Mouse (Mus musculus) liver, embryonic 16.5 days (tissue): Measurements from ENCODE around the gene Cdh4. TPM values are rescaled to one million over a fixed set of nuclear protein-coding genes. Genes with fewer than 3 reads are reported as not detected.

Source experiments
- ATAC-seq: fragments of 200-750 bp; cut with Nextera tagmentation; 2 replicates; pipeline ENCODE4 v1.8.0; 2017; ENCODE audit warnings: low read depth, mild to moderate bottlenecking, moderate number of reproducible peaks, moderate library complexity
- H3K27ac ChIP-seq: fragments of 300-500 bp; sonication (generic); 2 replicates; pipeline ENCODE4 v1.5.1; 2014; ENCODE audit warnings: mild to moderate bottlenecking, low read length
- H3K27me3 ChIP-seq: fragments of 300-500 bp; sonication (generic); 2 replicates; pipeline ENCODE4 v1.6.1; 2014; ENCODE audit warnings: low read depth, low read length, mixed read lengths; ENCODE audit not compliant: control insufficient read depth, insufficient read depth
- H3K36me3 ChIP-seq: fragments of 300-500 bp; sonication (generic); 2 replicates; pipeline ENCODE4 v1.6.1; 2014; ENCODE audit warnings: mild to moderate bottlenecking; ENCODE audit not compliant: control insufficient read depth, insufficient read depth
- H3K4me1 ChIP-seq: fragments of 300-500 bp; sonication (generic); 2 replicates; pipeline ENCODE4 v1.6.1; 2014; ENCODE audit warnings: low read depth, low read length, mixed read lengths; ENCODE audit not compliant: control insufficient read depth
- H3K4me2 ChIP-seq: fragments of 300-500 bp; sonication (generic); 2 replicates; pipeline ENCODE4 v1.6.1; 2014; ENCODE audit warnings: low read depth, low read length, mixed read lengths
- H3K4me3 ChIP-seq: fragments of 300-500 bp; sonication (generic); 2 replicates; pipeline ENCODE4 v1.5.1; 2014; ENCODE audit warnings: low read depth, mild to moderate bottlenecking, low read length
- H3K9ac ChIP-seq: fragments of 300-500 bp; sonication (generic); 2 replicates; pipeline ENCODE4 v1.6.1; 2014; ENCODE audit warnings: low read depth, low read length
- H3K9me3 ChIP-seq: fragments of 300-500 bp; sonication (generic); replicated peaks from 2 replicates; pipeline ENCODE4 v1.6.1; 2016; ENCODE audit warnings: low read length; ENCODE audit not compliant: control insufficient read depth
- WGBS: fragments of 180-500 bp; shearing (Covaris S2); extraction: QIAGEN DNeasy Blood & Tissue Kit; methylation state at CpG from one replicate; pipeline ENCODE4 v1.1.7; 2014; ENCODE audit not compliant: insufficient replicate concordance; 5-methylcytosine and 5-hydroxymethylcytosine counted together
- polyA plus RNA-seq: library from polyadenylated mRNA; unstranded; fragments of >200 nt; fragmentation: Nextera tagmentation; extraction: Ambion mirVana; gene quantifications from 2 replicates; pipeline ENCODE4 v1.2.1, GENCODE M21; 2015

The Cdh4 gene
- polyA plus RNA-seq, 1 experiment from 2014 or later: 0.40 TPM

DNA sequence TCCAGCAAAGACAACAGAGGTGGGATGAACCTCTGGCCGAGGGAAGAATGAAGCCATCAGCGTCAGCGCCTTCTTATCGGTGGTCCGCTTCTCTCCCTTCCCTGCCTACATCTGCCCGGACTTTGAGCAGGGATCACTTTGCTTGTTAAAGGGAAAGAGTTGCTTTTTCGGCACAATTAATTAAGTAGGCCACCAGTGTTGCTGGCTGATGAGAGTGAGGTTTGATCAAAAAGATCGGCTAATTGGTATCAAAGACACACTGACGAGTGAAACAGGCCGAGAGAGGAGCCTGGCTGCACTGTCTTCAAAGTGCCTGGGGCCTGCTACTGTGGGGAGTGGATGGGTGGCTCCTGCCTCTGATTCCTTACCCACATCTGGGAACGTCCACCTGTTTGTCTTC lies 49.7 kb downstream of the Cdh4 start:
- no peaks in the 10 kb centered on the region for H3K4me1 ChIP-seq
- H3K9me3 ChIP-seq: peaks cover 6% of the 10 kb centered on the region
- no peak overlapping the region for H3K4me2 ChIP-seq
- no peak overlapping the region for H3K9ac ChIP-seq
- H3K27ac ChIP-seq: no peak overlapping the region
- ATAC-seq: no peak
- 64% methylated on average over 11 of the region's 11 CpGs for WGBS
- no peaks in the 10 kb centered on the region for H3K27me3 ChIP-seq
- no peaks in the 10 kb centered on the region for H3K36me3 ChIP-seq
- no peak overlapping the region for H3K4me3 ChIP-seq

GRCm38 (mm10) chr2:179494276-179494675 lies 52.0 kb downstream of the Cdh4 start:
- Histone ChIP-seq H3K4me1 (no peaks in the 10 kb centered on the region), H3K9ac (no peak overlapping the region), H3K9me3 (peaks cover 3% of the 10 kb centered on the region), H3K27me3 (no peaks in the 10 kb centered on the region), H3K36me3 (no peaks in the 10 kb centered on the region), H3K27ac (no peak overlapping the region), H3K4me2 (no peak overlapping the region), H3K4me3 (no peak overlapping the region)
- ATAC-seq: no peak
- WGBS: 68% methylated on average over 1 of the region's 1 CpGs

- no peaks in the 10 kb centered on the region for H3K36me3 ChIP-seq
- no peaks in the 10 kb centered on the region for H3K27me3 ChIP-seq
- no peaks in the 10 kb centered on the region; the same call in 1 of the 2 replicates for H3K9me3 ChIP-seq
- no peak overlapping the region for H3K4me2 ChIP-seq
- 81% methylated on average over 16 of the region's 16 CpGs for WGBS
- no peak overlapping the region for H3K4me3 ChIP-seq
- H3K4me1 ChIP-seq: no peaks in the 10 kb centered on the region
- no peak overlapping the region for H3K27ac ChIP-seq
- ATAC-seq: no peak
- H3K9ac ChIP-seq: no peak overlapping the region
Measured at GRCm38 (mm10) chr2:179510439-179510838, 68.2 kb downstream of the Cdh4 start.

DNA sequence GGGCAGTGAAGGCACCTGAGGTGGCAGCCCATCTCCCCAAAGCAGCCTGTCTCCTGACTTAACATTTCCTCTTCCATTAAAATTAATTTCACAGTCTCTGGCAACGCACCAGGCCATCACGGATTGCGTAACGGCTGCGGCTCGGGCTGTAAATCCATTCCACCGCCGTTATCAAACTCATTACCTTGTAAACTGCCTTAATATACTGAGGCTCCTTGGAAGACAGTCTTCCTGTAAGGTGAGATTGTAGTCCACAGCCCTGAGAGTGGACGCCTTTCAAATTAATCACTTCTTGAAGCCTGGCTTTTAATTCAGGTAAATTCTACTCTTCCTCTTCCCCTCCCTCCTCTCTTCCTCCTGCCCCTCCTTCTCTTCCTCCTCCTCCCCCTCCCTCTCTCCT lies 74.3 kb downstream of the Cdh4 start:
- H3K36me3 ChIP-seq: no peaks in the 10 kb centered on the region
- no peaks in the 10 kb centered on the region for H3K4me1 ChIP-seq
- no peak for ATAC-seq
- 72% methylated on average over 9 of the region's 9 CpGs for WGBS
- H3K4me3 ChIP-seq: no peak overlapping the region
- no peaks in the 10 kb centered on the region for H3K9me3 ChIP-seq
- no peak overlapping the region for H3K4me2 ChIP-seq
- no peak overlapping the region for H3K27ac ChIP-seq
- no peak overlapping the region for H3K9ac ChIP-seq
- no peaks in the 10 kb centered on the region for H3K27me3 ChIP-seq

DNA sequence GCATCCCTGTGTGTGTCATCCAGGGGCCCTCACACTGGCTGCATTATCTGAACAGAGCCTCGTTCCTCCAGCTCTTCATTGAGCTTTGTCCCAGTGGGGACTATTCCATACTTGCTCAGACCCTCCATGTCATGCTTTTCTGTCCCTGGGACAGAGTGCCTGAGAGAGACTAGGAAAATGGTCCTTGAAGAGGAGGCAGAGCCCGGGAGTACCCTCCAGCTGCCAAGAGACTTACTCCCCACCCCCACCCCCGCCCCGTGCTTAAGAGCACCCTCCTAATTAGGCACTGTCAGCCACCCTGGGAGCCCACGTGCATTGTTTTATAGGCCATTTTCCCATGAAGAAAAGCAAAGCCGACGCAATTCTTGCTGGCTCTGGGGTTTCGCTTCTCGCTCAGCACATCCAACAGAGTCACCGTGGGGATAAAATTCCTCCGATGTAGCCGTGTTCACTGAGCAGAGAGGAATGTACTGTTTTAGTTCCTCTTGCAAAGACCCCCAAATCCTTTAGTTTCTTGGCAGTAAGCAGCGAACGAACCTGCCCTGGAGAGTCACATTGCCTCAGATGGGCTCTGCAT lies 76.3 kb downstream of the Cdh4 start:
- Histone ChIP-seq H3K9me3 (no peaks in the 10 kb centered on the region), H3K27me3 (no peaks in the 10 kb centered on the region), H3K4me3 (no peak overlapping the region), H3K9ac (no peak overlapping the region), H3K4me2 (no peak overlapping the region), H3K36me3 (no peaks in the 10 kb centered on the region), H3K27ac (no peak overlapping the region), H3K4me1 (no peaks in the 10 kb centered on the region)
- ATAC-seq: no peak
- WGBS: 55% methylated on average over 14 of the region's 14 CpGs

GRCm38 (mm10) chr2:179519161-179519560 lies 76.9 kb downstream of the Cdh4 start:
- Histone ChIP-seq H3K27me3 (no peaks in the 10 kb centered on the region), H3K4me3 (no peak overlapping the region), H3K4me1 (no peaks in the 10 kb centered on the region), H3K9ac (no peak overlapping the region), H3K27ac (no peak overlapping the region), H3K36me3 (no peaks in the 10 kb centered on the region), H3K9me3 (no peaks in the 10 kb centered on the region), H3K4me2 (no peak overlapping the region)
- ATAC-seq: no peak
- WGBS: 79% methylated on average over 7 of the region's 7 CpGs

GRCm38 (mm10) chr2:179519931-179520330 lies 77.7 kb downstream of the Cdh4 start:
- H3K9me3 ChIP-seq: no peaks in the 10 kb centered on the region
- H3K36me3 ChIP-seq: no peaks in the 10 kb centered on the region
- no peak overlapping the region for H3K4me2 ChIP-seq
- no peak overlapping the region for H3K4me3 ChIP-seq
- no peak for ATAC-seq
- no peak overlapping the region for H3K9ac ChIP-seq
- no peaks in the 10 kb centered on the region for H3K4me1 ChIP-seq
- WGBS: 51% methylated on average over 7 of the region's 7 CpGs
- H3K27me3 ChIP-seq: no peaks in the 10 kb centered on the region
- no peak overlapping the region for H3K27ac ChIP-seq

DNA sequence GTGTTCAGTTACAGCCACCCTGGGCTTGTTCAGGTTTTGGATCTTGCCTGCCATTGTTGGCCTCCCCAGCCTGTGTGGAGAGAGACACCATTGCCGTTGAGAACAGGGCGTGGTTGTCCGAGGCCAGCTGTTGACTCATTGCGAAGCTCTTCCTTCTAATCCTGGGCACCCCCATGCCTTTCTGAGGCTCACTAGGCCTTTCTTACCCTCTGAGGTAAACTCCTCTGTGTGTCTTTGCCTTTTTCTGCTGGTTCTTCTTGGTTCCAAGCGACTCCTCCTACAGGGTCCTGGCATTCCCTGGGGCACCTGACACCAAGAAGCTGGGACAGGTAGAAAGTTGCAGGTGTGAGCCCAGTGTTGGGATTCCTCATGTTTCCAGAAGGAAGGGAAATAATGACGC lies 78.7 kb downstream of the Cdh4 start:
- H3K9me3 ChIP-seq: no peaks in the 10 kb centered on the region

GRCm38 (mm10) chr2:179521444-179521843 lies 79.2 kb downstream of the Cdh4 start:
- 60% methylated on average over 5 of the region's 5 CpGs for WGBS
- H3K27me3 ChIP-seq: no peaks in the 10 kb centered on the region
- no peaks in the 10 kb centered on the region for H3K36me3 ChIP-seq
- no peaks in the 10 kb centered on the region for H3K4me1 ChIP-seq
- no peak overlapping the region for H3K27ac ChIP-seq
- no peak overlapping the region for H3K4me3 ChIP-seq
- H3K9me3 ChIP-seq: no peaks in the 10 kb centered on the region
- H3K4me2 ChIP-seq: no peak overlapping the region
- H3K9ac ChIP-seq: no peak overlapping the region
- ATAC-seq: no peak

More for the DNA sequence above, 78.7 kb downstream of the Cdh4 start:
- Histone ChIP-seq H3K4me2 (no peak overlapping the region), H3K4me3 (no peak overlapping the region), H3K36me3 (no peaks in the 10 kb centered on the region), H3K4me1 (no peaks in the 10 kb centered on the region), H3K27me3 (no peaks in the 10 kb centered on the region), H3K27ac (no peak overlapping the region), H3K9ac (no peak overlapping the region)
- no peak for ATAC-seq
- WGBS: 69% methylated on average over 6 of the region's 6 CpGs
